Mouse (Mus musculus): ENCODE results near the gene Dtx3.
A peak's percentile ranks its signal among the peaks of the same experiment; 100 is the strongest.

Dtx3 gene

DNA sequence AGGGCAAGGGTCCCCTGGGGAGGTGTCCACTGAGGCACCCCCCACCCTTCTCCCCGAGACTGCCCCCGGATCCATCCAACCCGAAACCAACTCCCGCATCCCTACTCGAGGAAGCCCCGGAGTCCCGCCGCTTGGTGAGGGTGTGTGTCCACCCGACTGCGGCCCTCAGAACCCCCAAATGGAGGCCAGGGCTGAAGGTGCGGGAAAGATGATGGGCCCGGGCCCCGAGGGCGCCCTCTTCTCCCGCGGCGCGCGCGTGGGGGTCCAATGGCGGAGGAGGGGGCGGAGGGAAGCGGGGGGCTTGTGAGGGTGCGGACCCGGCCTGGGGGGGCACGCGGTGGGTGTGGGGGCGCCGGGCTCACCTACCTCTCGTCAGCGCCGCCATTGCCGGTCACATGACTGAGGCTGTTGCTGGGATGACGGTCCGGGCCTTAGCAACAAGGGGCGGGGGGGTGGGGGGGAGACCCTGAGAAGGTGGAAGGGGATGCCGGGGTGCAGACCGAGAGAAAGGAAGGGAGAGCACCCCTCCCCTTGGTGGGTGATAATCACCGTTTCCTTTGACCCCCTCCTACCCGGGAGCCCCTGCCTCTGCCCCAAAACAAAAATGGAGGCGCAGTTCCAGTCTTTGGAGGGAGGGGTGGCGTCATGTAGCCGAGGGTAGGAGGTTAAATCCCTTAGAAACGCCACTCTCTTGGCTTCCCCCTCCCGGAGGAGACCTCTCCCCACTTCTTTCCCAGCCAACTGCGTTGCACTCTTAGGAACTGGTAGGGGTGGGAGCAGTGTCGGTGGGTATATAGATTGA, at the start of gene Dtx3:
Dtx3 (minus strand) TSS at position 401 of the 802 bp plus-strand sequence.
- peak; percentile 62 for DNase-seq

DNA sequence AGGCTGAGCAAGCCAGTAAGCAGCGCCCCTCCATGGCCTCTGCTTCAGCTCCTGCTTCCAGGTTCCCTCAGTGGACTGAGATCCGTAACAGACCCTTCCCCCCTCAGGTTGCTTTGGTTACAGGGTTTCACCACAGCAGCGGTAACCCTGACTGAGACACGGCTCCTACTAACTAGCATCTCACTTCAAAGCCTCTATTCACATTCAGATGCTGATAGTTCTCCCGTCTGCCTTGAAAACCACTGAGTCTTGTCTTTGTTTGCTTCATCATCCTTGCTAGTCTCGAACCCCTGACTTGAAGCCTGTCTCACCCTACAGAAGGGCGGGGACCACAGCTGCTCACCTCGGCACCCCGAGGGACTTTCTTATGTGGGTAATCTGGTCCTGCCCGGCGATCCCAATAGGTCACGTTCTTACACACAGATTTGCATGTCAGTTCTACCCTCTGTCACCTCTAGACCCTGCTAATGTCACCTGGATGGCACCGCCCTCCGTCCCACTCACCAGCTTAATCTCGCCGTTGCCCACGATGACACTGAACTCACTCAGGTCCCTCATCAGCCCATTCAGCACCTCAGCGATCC, 42.8 kb upstream of the Dtx3 start:
- no peak for DNase-seq

DNA sequence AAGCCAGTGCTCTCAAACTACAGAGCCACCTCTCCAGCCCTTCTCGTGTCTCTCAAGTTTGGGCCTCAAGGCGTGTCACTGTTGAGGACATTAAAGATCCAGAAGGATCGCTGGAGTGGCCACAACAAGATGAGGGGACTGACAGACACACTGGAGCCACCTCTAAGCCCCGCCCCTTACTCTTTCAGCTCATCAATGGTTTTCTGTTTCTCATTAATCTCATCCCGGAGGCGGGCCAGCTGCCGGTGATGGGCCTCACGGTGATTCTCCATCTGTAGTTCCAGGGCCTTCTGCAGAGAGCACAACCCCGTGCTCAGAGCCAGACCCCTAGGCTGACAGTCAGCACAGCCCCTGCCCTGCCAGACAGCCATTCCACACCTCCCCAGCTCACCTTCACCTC, 41.0 kb upstream of the Dtx3 start:
- no peak for DNase-seq

DNA sequence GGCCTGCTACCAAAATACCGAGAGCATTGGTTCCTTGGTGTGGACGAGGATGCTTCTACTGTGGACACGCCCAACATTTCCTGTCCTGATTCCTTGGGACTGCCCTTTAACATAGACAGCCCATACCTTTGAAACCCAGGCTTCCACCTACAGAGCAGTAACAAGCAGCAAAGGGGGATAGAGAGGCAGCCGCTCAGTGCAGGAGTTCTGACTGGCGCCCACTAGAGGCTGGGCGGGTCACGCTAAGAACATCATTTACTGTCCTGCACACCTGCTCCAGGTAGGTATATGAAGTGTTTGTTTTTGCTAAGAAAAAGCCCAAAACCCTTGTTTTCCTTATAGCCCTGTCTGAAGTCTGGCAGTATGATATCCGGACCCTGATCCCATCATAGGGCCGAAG, 37.6 kb upstream of the Dtx3 start:
- DNase-seq = no peak

DNA sequence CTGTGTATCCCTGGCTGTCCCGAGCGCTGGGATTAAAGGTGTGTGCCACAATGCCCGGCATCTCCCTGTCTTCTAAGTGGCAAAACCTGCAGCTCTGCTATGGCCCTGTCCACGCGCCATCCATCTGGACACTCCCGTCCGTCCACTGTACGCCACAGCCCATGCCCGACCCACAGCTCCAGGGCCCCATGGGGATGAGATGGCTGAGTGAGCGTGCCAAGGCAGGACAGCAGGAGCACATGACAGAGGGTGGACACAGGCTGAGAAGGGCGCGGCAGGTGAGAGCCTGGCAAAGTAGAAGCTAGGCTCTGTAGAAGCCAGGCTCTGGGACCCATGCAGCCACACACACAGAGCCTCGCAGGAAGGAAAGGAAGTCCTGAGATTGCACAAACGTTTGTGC, 36.2 kb upstream of the Dtx3 start:
- DNase-seq = no peak

DNA sequence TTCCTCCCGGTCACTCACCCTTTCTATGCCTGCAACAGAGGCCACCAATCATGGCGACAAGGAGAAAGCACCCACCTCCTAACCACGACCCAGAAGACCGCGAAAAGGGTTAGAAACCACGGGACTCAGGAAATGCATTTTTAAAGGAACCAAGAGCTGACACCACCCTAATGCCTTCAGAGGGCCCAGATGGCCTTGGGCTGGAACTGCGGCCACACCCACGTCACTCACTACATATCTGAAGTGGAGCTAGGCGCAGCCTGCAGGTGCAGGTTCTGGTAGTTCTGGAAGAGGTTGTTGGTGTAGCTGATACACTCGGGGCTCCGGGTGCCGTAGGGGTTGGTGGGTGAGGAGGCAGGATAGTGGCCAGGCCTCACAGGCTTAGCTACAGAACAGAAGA, 35.2 kb upstream of the Dtx3 start:
- no peak for DNase-seq

DNA sequence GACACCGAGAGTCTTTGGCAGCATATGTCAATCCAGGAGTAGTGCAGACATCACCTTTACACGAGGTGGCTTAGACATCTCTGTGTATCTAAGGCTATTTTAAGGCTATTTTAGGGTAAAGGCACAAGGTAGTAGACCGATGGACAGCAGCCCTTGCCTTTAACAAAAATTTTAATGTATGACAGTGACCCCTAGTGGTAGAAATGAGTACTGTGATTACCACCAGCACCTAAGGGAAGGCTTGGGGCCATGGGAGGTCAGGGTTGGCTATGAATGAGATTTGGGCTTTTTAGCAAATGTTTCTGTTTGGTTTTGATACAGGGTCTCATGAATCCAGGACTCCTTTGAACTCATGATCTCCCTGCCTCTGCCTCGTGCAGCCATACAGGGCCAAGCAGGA, 33.4 kb upstream of the Dtx3 start:
- peak; percentile 45 for DNase-seq

DNA sequence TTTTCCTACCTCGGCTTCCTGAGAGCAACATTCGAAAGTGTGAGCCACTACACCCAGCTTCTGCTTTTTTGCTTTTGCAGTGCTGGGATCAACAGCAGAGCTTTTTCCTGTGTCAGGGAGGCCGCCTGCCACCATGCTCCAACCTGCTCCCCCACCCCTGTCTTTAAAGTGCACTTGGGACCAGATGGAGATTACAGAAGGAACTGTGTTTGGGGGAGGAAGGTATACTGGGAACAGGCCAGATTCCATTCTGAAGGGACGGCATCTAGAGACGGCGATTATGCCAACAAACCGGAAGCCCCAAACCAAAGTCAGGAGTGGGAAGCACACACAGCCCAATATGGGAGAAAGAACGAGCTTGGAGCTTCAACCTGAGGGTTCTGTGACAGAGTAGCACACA, 31.6 kb upstream of the Dtx3 start:
- no peak for DNase-seq

DNA sequence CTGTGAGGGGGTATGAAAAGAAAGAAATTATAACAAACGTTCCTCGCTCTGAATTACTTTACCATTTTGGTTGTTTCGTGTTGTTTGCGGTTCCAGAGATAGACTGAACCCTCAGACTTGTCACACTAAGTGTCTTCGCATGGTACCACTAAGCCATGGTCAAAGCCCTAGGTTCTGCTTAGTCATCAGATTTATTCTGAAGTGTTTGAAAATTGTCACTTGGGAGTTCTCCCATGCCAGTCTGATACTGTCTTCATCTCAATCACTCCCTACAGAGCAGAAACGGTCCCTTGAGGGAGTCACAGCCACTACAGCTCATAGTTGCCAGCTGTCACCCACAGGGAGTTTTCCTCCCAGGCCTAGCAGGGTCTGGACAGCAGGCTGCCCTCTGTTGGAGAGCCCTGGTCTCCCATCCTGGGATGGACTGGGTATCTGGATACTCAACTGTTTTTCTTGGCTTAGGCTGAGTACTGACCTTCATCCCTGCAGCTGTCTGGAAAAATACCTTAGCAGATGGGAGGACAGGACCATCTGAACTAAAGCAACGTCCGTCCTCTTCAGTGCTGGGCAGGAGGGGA, 30.9 kb upstream of the Dtx3 start:
- peak; percentile 39 for DNase-seq

DNA sequence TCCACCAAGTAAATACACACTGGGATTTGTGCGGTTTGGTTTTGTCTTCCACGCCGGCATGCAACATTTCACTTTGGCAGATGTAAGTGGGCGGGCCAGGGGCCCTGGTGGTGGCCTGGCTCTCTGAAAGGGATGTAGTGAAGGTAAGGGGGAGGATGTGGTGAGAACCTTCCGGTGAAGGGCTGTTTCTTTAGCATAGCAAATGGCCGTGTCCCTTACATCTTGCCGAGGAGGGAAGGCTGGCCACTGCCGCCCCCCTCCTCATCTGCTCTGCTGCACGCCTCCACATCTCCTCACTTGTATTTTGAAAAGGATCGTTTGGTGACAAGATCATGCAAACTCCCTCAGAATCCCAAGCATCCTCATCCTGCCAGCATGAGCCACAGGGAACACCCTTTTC, 30.2 kb upstream of the Dtx3 start:
- no peak for DNase-seq

DNA sequence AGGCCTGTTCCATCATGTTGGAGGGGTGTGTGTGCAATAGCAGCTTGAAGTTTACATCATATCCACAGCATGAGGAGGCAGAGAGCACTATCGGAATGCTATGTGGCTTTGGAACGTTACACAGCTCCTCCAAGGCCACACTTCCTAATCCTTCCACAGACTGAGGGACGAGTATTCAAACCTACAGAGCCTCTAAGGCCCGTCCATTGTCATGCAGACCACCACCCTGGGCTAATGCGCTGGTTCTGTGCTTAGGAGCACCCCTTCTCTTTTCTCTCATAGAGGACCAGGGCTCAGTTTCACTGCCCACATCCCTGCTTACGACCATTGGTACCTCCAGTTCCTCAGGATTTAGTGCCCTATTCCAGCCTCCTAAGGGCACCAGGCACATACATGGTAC, 29.7 kb upstream of the Dtx3 start:
- no peak for DNase-seq

DNA sequence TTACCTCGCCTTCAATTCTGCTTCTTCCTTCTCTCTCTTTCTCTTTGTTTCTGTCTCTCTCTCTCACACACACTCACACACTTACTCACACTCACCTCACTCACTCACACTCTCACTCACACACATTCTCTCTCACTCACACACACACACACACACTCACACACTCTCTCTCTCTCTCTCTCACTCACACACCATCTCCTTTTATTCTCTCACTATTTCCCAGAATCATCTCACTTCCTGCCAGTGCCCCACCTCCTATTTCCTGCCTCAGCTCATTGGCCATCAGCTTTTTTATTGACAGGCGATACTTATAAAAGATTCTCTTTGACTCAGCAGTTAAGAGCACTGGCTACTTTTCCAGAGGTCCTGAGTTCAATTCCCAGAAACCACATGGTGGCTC, 22.8 kb upstream of the Dtx3 start:
- no peak for DNase-seq

DNA sequence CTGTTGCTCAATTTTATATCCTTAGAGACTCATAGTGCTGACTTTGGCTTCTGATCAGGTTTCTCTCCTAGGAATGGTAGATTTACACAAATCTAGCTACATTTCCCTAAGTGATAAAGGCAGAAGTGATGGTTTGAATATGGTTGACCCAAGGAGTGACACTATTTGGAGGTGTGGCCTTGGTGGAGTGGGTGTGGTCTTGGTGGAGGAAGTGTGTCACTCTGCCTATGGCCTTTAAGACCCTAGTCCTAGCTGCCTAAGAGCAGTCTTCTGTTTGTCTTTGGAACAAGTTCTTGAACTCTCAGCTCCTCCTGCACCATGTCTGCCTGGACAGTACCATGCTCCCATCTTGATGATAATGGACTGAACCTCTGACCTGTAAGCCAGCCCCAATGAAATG, 21.6 kb upstream of the Dtx3 start:
- DNase-seq = no peak

DNA sequence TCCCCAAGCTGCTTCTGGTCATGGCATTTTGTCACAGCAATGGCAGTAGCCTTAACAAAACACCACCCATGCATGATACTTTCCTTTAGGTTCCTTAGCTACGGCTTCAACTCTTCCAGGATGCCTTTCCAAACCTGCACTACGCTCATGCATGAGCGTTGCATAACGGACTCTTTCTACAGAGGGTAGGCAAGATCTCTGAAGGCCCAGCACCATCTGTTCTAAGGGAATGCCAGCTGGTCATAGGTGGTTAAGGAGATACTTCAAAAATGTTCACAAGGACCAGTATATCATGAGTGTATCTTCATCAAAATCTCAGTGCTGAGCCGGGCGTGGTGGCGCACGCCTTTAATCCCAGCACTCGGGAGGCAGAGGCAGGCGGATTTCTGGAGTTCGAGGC, 20.9 kb upstream of the Dtx3 start:
- no peak for DNase-seq

DNA sequence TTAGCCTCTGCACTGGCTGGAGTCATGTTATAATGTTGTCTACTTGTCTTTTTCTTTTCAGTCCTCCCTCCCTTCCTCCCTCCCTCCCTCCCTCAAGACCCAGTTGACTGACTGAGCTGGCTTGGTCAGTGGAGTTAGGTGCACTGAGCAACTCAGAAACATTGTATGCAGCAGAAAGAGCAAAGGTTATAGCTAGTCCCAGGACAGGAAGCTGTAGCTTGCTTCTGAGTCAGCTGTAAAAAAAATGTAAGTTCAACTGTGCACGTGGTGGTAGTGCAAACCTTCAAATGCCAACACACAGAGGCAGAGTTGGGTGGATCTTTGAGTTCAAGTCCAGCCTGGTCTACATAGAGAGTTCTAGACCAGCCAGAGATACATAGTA, 18.9 kb upstream of the Dtx3 start:
- DNase-seq = no peak

DNA sequence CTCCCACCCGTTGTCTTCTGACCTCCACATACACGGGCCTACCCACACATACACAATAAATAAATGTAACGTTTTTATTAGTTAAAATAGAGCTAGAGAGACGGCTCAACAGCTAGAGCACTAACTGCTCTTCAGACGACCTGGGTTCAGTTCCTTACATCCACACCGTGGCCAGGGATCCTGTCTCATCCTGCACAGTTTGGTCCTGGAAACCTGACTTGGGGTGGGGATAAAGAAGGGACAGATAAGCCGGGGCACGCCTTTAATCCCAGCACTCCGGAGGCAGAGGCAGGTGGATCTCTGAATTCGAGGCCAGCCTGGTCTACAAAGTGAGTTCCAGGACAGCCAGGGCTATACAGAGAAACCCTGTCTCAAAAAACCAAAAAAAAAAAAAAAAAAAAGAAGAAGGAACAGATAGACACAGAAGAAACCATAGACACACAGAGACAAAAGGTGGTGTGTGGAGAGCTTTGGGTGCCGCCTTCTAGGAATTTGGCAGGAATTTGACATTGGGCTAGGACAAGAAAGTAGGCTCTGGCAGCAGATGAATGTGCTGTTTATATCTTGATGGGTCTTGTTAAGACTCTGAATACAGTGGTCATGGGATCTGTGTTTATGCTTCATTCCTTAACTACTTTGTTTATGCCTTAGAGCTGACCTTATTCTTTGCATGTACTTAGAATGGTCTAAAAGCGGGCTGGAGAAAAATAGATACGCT, 18.3 kb upstream of the Dtx3 start:
- DNase-seq = no peak

DNA sequence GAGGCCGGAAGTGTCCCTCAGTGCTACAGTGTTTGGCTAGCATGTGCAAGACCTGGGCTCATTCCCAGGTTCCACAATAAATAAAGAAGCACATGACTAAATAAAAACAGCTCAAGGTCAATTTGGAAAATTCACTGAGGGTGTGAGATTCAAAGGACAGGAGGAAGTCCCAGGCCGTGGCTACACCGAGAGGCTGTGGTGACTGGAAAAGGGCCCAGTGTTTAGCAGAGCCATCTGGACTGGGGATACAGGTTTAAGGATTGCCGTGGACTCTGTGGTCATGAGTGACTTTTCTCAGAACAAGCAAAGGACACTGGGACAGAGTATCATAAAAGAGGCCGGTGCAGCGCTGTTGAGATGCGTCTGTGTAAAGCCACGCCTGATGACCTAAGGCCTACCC, 17.7 kb upstream of the Dtx3 start:
- no peak for DNase-seq

DNA sequence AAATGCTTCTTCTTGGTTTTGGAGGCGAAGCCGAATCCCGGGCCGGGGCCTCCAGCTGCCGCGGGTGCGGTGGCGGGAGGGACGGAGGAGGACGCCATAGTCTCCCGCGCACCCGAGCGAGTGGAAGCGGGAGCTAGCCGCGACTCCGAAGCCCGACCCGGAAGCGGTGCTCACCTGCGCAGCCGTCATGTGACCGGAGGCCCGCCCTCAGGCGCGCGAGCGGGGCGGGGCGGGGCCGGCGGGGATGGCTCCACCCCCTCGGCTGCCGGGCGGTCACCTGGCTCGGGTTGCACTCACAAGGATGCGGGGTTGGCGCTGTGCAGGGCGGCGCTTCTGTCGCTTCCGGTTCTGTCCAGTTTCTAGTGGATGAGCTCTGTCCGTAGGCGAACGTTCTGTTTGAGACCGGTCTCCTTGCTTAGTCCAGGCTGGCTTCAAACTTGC, 15.9 kb upstream of the Dtx3 start, which contains the start of gene Pip4k2c:
Pip4k2c (minus strand) TSS at position 172 of the 441 bp plus-strand sequence.
- DNase-seq = peak; percentile 96

DNA sequence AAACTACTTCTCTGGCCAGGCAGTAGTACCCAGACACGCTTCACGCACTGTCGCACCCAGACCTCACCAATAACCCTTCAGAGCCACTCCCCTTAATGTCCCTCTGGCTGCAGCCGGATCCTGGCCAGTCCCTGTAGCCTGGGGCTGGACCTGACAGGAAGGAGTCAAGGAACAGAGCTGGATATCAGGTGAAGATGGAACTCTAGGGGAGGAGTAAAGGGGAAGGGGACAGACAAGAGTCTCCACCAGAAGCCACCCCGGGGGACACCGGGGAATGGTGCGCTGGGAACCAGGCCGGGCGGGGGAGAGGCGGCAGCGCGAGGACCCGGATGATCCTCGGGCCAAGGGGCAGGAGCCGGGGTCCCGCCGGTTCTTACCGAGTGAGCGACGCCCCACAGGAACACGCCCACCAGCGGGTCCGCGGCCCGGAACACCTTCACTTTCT, 15.5 kb upstream of the Dtx3 start:
- peak; percentile 82 for DNase-seq

DNA sequence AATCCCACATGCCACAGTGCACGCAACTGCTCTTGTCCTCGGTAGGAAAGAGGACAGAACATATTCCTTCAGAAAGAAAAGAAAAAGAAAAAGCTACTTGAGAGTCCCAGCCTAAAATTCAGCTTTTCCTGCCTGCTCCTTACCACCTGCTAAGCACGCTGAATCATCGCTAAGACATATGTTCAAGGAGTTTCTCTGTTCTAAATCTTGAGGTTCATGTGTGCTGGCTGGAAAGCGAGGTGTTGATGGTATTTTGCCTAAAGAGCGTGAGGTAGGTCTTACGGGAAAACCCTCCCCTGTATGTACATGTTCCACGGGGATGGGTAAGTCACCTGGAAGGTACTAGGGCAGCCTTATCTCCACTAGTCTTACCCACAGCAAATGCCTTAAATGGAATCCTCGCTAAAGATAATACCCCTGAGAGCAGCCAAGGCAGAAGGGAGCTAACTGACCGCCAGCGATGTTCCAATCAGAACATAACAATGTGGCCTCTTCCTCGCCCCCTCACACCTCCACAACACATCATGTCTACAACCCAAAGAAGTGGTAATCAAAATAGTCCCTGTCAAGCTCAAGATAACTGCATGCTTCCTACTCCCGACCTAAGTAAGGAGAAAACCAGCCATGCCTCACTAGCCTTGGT, 14.5 kb upstream of the Dtx3 start:
- no peak for DNase-seq

DNA sequence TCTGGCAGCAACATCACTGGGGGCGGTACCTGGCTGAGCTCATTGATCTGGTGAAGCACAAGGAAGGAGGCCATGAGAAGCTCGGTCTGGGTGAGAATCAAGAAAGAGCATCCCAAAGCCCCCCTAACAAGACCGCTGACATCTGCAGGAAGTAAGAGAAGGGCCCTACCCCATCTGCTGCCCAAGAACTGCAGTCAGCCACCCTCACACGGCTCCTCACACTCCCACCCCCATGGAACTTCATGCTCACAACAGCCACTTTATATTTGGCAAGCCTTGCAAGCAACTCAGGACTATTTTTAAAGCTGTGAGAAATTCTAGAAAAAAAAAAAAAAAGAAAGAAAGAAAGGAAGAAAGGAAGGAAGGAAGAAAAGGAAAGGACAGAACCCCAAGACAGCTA, 13.4 kb upstream of the Dtx3 start:
- DNase-seq = no peak

DNA sequence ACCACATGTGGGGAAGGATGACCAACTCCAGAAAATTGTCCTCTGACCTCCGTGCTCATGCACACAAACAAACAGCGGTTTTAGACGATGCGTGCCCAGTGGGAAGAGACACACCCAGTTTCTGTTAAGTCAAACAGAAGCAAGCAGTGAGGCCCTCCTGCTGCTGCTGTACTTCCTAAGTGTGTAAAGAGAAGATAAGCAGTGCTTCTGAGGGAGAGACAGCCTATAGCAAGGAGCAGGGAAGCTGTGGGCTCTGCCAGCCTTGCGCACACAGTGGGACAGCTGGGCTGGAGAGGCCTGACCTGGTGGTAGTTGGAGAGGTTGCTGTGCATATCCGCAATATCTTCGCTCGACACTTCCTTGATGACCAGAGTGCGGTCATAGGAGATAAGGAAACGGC, 9.8 kb upstream of the Dtx3 start:
- no peak for DNase-seq

DNA sequence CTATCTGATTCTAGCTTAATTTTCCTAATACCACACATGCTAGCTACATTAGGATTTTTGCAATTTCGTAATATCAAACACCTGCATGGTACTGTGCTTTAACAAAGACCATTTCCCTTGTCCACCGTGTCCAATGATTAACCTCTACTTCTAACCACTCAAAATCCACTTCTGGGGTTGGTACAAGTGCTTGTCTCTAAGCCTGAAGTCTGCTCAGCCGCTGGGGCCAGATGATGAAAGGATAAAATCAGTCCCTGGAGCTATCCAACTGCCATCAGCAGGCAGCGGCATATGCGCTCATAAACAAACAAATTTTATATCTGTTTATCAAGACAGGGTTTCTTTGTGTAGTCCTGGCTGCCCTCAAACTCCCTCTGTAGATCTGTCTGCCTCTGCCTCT, 9.1 kb upstream of the Dtx3 start:
- DNase-seq = no peak
